Mouse (Mus musculus) liver, adult 2 months (tissue): Measurements from ENCODE around the gene Recql. TPM values are rescaled to one million over a fixed set of nuclear protein-coding genes. Genes with fewer than 3 reads are reported as not detected.

ENCODE experiments used
- DNase-seq: peaks from one replicate; pipeline ENCODE4 v3.0.0-alpha.2; 2011; ENCODE audit warnings: low read depth, low spot score; ENCODE audit errors: extremely low read depth
- H3K27ac ChIP-seq: fragments of 200-500 bp; replicated peaks from 2 replicates; pipeline ENCODE4 v1.5.1; 2012; ENCODE audit warnings: low read depth, mild to moderate bottlenecking, control low read depth, inconsistent platforms, low read length; ENCODE audit not compliant: insufficient read depth
- H3K27me3 ChIP-seq: fragments of 200-500 bp; 2 replicates; pipeline ENCODE4 v1.6.1; 2012; ENCODE audit warnings: mild to moderate bottlenecking, moderate library complexity, low read length, inconsistent platforms; ENCODE audit not compliant: control insufficient read depth, insufficient read depth
- H3K36me3 ChIP-seq: fragments of 200-500 bp; 2 replicates; pipeline ENCODE4 v1.6.1; 2012; ENCODE audit warnings: low read length, inconsistent platforms; ENCODE audit not compliant: control insufficient read depth, insufficient read depth
- H3K4me1 ChIP-seq: fragments of 200-500 bp; 2 replicates; pipeline ENCODE4 v1.6.1; 2011; ENCODE audit warnings: low read length; ENCODE audit not compliant: control insufficient read depth, insufficient read depth
- H3K4me3 ChIP-seq: fragments of 200-500 bp; 2 replicates; pipeline ENCODE4 v1.5.1; 2011; ENCODE audit warnings: low read depth, mild to moderate bottlenecking, control low read depth, low read length, moderate library complexity; ENCODE audit not compliant: insufficient read depth
- H3K79me2 ChIP-seq: fragments of 200-500 bp; 2 replicates; pipeline ENCODE4 v1.6.1; 2012; ENCODE audit warnings: inconsistent platforms, mild to moderate bottlenecking, low read length, moderate library complexity; ENCODE audit not compliant: control insufficient read depth, insufficient read depth
- H3K9ac ChIP-seq: fragments of 200-500 bp; 2 replicates; pipeline ENCODE4 v1.6.1; 2012; ENCODE audit warnings: low read depth, mild to moderate bottlenecking, control low read depth, inconsistent platforms, low read length
- CTCF ChIP-seq: fragments of 200-500 bp; IDR thresholded peaks from 2 replicates; pipeline ENCODE4 v1.5.1; 2011; ENCODE audit warnings: low read depth, low read length, control low read depth
- POLR2A ChIP-seq: fragments of 200-500 bp; IDR thresholded peaks from 2 replicates; pipeline ENCODE4 v1.6.1; 2011; ENCODE audit warnings: low read length, control low read depth; ENCODE audit not compliant: insufficient read depth; ENCODE audit errors: extremely low read depth
- WGBS: fragments of 180-500 bp; shearing (Covaris S2); methylation state at CpG from one replicate; pipeline ENCODE4 v1.1.7; 2018; 5-methylcytosine and 5-hydroxymethylcytosine counted together
- polyA plus RNA-seq: library from polyadenylated mRNA; depleted of rRNA; stranded (reverse); fragments of >200 nt; gene quantifications from 2 replicates; pipeline ENCODE4 v1.2.3, GENCODE M21; 2012
- total RNA-seq: library from RNA; depleted of rRNA; stranded (reverse); fragments of >200 nt; gene quantifications from 2 replicates; pipeline ENCODE4 v1.2.3, GENCODE M21; 2014

The Recql gene
- total and polyA plus RNA-seq, 2 experiments = 1.6 to 5.7 TPM

DNA sequence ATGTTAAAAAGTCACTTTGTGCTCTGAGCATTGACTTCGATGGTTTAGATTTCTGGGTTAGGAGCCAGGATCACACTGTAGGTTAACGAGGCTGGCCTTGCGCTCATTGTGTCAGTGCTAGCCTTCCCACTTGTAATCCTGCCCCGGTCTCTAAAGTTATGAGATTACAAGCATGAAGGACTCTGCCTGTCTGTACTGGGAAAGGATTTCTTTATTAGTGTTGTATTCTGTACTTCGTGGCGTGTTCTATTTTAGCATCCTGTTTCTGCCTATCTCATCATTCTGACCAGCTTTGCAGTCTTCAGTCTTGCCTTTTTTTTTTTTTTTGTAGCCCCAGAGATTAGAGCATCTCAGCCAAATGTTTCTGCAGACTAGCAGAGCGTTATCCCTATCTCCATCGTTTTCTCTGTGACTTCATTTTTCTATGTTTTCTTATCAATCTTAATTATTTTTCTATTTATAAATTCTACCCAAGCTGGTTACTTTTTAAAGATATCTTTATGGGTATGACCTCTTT lies 926 bp upstream of the Recql start:
- WGBS = 17% methylated on average over 8 of the region's 8 CpGs
- H3K27ac ChIP-seq = no peak overlapping the region

DNA sequence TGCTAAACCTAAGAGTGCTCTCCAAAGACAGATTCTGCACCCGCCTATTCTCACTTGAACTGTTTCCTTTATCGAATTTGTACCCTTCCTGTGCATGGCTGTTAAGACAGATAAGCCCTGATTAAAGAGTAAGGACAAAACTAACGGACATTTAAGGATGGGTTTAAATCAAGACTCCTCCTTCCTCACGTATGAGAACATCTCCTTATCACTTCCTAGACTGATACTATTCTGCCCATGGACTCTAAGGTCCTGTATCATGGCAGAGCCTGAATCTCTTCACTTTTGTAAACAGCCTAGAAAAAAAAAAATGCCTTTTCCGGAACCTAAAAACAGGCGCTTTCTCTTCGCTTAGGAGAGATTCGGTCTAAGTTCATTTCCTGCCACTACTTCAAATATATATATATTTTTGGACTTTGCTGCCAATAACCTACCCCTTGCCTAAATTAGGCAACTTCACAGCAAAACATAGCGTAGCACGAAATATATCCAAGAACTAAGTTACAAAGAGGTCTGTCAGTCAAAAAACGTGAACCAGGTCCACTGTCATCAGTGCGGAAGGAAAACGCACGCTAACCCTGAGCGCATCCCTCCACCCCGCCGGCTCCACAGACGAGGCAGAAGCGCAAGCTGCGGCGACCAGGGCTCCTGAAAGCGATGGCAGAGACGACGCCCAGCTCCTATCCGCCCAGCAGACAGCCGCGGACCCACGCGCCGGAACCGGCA lies 439 bp downstream of the Recql start:
- no peak overlapping the region for H3K27ac ChIP-seq
- peak overlapping the region; percentile 96 for H3K4me3 ChIP-seq
- H3K27me3 ChIP-seq = no peaks in the 10 kb centered on the region
- 1% methylated on average over 31 of the region's 31 CpGs for WGBS
- H3K4me1 ChIP-seq = peaks cover 6% of the 10 kb centered on the region
- H3K36me3 ChIP-seq = no peaks in the 10 kb centered on the region
- H3K9ac ChIP-seq = peak overlapping the region; percentile 73
- peaks cover 23% of the 10 kb centered on the region; the same call in 1 of the 2 replicates for H3K79me2 ChIP-seq
- DNase-seq = no peak
- no peak for TF ChIP-seq POLR2A

More for the DNA sequence above, 926 bp upstream of the Recql start:
- no peaks in the 10 kb centered on the region for H3K36me3 ChIP-seq
- H3K27me3 ChIP-seq = no peaks in the 10 kb centered on the region
- H3K4me3 ChIP-seq = peak overlapping the region; percentile 73
- peak overlapping the region; percentile 78 for H3K9ac ChIP-seq
- H3K4me1 ChIP-seq = peaks cover 6% of the 10 kb centered on the region
- TF ChIP-seq POLR2A (no peak), CTCF (no peak)
- no peak for DNase-seq
- H3K79me2 ChIP-seq = peaks cover 23% of the 10 kb centered on the region; the same call in 1 of the 2 replicates

DNA sequence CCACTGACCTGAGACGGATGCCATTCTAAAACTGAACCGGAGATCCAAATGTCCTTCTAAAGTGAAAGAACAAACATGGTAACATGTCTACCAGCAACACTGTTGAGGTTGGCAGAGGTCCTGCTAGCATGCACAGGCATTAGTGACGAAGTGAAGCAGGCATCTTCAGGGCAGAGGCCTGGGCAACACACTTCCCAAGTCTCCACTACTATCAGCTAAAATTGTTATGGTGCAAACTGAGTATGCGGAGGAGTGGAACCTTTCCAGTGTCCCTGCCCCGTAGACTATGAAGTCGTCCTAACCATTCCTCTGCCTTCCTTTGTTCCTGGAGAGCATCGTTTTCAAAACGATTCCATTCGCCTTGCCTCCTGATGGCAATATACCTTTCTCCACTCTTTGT lies 2.4 kb downstream of the Recql start:
- Histone ChIP-seq H3K4me1 (peaks cover 6% of the 10 kb centered on the region), H3K79me2 (peaks cover 19% of the 10 kb centered on the region; the same call in 1 of the 2 replicates), H3K27ac (no peak overlapping the region), H3K9ac (no peak overlapping the region), H3K4me3 (no peak overlapping the region), H3K27me3 (no peaks in the 10 kb centered on the region), H3K36me3 (no peaks in the 10 kb centered on the region)
- no peak for DNase-seq
- WGBS = 92% methylated on average over 9 of the region's 9 CpGs
- TF ChIP-seq CTCF = no peak
- no peak for TF ChIP-seq POLR2A

DNA sequence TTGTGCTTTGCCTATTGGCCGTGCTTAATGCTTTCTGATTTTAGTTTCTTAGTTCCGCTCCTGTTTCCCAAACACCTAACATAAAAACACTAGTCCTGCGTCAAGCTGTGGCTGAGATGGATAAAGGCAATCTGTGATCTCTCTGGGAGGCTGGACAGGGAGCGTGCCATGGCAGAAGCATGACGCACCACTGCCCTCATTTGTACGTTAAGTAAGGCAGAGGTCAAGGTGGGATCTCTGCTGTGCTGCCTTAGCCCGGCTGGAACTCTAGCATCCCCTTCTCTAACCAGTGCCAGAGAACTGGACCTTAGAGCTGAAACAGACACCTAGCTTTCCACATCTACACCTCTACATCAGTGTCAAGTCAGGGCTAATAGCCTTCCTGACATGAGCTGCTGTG lies 5.3 kb downstream of the Recql start:
- Histone ChIP-seq H3K36me3 (peaks cover 2% of the 10 kb centered on the region; the same call in 1 of the 2 replicates), H3K4me3 (no peak overlapping the region), H3K79me2 (0 out of 2 replicates have a peak, but pooled peaks cover 2% of the 10 kb centered on the region), H3K9ac (no peak overlapping the region), H3K4me1 (peaks cover 3% of the 10 kb centered on the region; the same call in 1 of the 2 replicates), H3K27ac (no peak overlapping the region), H3K27me3 (no peaks in the 10 kb centered on the region)
- no peak for DNase-seq
- TF ChIP-seq CTCF = no peak
- no peak for TF ChIP-seq POLR2A
- 93% methylated on average over 7 of the region's 7 CpGs for WGBS

DNA sequence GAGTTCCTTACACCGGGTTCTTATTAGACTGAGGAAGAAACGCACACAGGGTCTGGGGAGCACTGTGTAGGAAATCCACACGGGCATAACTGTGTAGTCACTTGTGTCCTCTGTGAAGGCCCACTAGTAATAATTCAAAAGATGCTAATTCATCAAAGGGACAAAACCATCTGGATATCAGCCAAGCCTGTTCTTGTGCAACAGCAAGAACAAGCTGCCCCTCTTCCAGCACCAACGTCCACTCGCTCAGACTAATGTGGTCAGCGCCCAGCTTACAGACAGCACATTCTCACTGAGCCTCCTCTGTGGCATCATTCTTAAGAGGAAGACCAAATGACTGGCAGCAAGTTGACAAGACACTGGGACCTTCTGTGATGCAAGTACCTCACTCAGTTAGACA lies 6.9 kb downstream of the Recql start:
- Histone ChIP-seq H3K36me3 (peaks cover 5% of the 10 kb centered on the region; the same call in 1 of the 2 replicates), H3K9ac (no peak overlapping the region), H3K27ac (no peak overlapping the region), H3K27me3 (no peaks in the 10 kb centered on the region), H3K79me2 (0 out of 2 replicates have a peak, but pooled peaks cover 2% of the 10 kb centered on the region), H3K4me1 (no peaks in the 10 kb centered on the region), H3K4me3 (no peak overlapping the region)
- no peak for DNase-seq
- WGBS = 64% methylated on average over 6 of the region's 6 CpGs
- no peak for TF ChIP-seq CTCF
- no peak for TF ChIP-seq POLR2A

DNA sequence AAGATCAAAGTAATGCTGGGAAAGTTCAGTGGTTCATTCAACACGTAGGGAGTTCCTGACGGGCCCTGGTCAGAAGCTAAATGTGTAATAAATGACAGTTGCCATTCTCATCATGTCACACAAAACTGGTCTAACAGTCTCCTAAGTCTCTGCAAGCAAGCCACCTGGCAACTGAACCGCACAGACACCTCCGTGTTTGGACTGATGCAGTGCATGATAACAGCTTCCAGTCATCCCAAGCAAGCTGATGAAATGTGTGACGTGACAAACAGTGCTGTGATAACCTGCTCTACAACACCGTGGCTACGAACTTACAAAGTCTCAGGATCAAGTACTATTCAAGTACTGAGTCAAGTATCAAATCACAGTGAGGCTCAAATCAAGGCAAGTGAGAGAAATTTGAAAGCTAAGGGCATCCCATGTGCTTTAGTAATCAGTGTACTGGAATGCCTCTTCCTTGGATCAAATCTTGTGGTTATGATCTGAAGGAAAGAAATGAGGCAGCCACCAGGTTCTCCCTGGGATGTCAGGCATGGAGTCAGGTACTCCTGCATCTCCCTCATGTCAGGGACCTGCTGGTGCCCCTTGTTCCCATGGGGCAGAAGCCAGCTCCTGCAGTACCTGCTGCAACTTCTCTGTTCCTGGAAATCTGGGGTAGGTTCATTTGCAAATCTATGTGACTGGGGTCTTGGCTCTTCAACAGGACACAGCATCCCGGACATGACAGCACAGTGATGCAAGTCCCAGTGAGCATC lies 8.1 kb downstream of the Recql start:
- 85% methylated on average over 8 of the region's 8 CpGs for WGBS
- no peaks in the 10 kb centered on the region for H3K27me3 ChIP-seq
- H3K9ac ChIP-seq = no peak overlapping the region
- TF ChIP-seq CTCF = no peak
- no peak for TF ChIP-seq POLR2A
- no peaks in the 10 kb centered on the region for H3K79me2 ChIP-seq
- DNase-seq = no peak
- peaks cover 11% of the 10 kb centered on the region; the same call in 1 of the 2 replicates for H3K36me3 ChIP-seq
- no peak overlapping the region for H3K27ac ChIP-seq
- H3K4me3 ChIP-seq = no peak overlapping the region
- H3K4me1 ChIP-seq = no peaks in the 10 kb centered on the region
